Mouse (Mus musculus) layer of hippocampus, adult 11-12 months (tissue): ENCODE data around the gene Klhl5.

Experiments used
- DNase-seq: peaks from one replicate; pipeline ENCODE4 v3.0.0; 2022; ENCODE audit warnings: low spot score

Klhl5 gene

DNA sequence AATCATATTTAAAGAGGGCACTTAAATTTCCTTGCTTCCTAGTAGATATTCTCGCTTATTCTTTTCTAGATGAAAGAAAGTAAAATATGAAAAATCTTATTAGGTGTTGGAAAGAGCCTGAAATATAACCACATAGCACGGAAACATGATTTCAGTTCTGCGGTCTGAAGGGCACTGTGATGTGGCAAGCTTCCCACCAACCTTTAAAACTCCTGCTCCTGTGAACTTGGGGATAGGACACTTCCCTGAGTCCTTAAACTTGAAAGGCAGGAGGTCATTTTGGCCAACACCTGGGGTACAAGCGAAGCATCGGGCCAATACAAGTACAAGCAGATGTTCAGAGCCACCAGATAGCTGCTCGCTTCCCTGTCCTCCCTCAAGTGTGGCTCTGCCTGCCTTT lies 42.4 kb downstream of the Klhl5 start:
- DNase-seq, result no peak

GRCm38 (mm10) chr5:65150376-65150955 lies 43.1 kb downstream of the Klhl5 start:
- no peak for DNase-seq

DNA sequence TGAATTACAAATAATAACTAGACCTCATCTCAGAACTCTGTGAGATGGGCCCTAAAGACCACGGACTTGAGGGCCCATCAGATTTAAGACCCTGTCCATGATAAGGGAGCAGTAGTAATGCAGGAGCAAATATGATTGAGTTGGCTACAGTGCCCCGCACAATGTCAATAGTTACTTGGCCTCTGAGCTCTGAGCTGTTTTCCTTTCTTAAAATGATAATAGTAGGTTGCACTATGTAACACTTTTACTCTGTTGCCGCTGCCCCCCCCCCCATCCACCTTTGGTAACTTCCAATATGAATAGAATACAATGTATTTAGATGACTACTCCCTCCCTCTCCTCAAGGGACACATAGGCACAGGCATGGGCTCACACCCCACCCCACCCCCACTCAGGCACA lies 43.9 kb downstream of the Klhl5 start:
- no peak for DNase-seq

GRCm38 (mm10) chr5:65151767-65152166 lies 44.4 kb downstream of the Klhl5 start:
- DNase-seq, result no peak

- DNase-seq, result no peak
These were observed 46.9 kb downstream of the Klhl5 start for GRCm38 (mm10) chr5:65154287-65154686.

GRCm38 (mm10) chr5:65156853-65157252 lies 49.5 kb downstream of the Klhl5 start:
- DNase-seq, result no peak

- no peak for DNase-seq
These were observed 50.4 kb downstream of the Klhl5 start for GRCm38 (mm10) chr5:65157412-65158381.

GRCm38 (mm10) chr5:65158696-65159305 lies 51.5 kb downstream of the Klhl5 start:
- DNase-seq, result peak; percentile 47

DNA sequence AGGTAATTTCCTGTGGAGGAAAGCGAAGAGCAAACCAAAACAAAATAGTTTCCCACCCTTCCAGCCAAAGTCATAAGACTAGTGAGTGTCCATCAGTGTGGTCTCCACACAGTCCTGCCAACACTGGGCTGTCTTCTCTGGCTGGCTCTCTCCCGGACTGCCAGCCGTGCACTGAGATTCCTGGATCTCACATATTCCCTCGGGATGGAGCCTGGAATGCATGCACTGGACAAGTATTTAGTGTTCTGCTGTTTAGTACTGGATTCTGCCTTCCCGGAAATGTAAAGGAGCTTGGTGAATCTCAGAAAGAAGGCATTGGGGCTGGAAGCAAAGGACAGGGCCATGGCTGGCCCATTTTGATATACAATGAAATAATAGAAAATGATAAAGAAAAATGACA lies 55.7 kb downstream of the Klhl5 start:
- no peak for DNase-seq

GRCm38 (mm10) chr5:65163489-65164092 lies 56.3 kb downstream of the Klhl5 start:
- DNase-seq, result no peak

- DNase-seq, result no peak
These were observed 62.9 kb downstream of the Klhl5 start for GRCm38 (mm10) chr5:65170206-65170605.

DNA sequence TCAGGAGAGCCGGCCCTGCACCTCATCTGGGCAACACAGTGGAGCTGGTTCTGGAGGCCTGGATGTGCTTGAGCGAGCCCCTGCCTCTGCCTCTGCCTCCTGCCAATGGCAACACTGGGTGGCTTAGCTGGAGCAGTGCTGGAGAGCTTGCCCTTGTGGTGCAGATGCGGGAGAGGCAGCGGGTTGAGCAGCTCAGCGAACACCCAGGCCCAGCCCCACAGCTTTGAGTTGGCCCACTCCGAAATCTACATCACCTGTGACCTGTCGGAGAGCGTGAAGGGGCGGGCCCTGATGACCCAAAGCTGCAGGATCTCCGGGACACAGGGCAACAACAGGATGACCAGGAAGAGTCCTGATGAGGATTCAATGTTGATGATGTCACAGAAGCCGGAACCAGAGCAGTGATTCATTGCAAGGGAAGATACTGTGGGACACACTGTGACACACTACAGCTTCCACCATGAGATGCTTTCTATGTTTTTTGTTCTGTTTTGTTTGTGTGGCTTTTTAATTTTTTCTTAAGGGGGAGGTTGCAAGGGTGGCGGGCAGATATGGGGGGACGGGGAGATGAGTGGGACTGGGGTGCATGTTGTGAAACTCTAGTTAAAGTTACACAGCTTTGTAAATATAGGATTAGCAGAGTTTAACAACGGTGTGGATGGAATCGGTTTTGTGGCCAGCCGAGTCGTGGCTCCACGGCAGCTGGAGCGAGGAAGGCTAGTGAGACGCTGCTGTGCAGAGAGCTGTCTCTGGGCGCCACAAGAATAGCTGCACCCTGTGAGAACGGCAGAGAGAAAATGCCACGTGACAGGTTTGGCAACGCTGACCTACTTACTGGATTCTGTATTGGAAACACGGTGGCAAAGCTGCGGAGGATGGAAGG lies 67.9 kb downstream of the Klhl5 start:
- DNase-seq, result peak; percentile 73

GRCm38 (mm10) chr5:65175918-65176484 lies 68.7 kb downstream of the Klhl5 start:
- no peak for DNase-seq

DNA sequence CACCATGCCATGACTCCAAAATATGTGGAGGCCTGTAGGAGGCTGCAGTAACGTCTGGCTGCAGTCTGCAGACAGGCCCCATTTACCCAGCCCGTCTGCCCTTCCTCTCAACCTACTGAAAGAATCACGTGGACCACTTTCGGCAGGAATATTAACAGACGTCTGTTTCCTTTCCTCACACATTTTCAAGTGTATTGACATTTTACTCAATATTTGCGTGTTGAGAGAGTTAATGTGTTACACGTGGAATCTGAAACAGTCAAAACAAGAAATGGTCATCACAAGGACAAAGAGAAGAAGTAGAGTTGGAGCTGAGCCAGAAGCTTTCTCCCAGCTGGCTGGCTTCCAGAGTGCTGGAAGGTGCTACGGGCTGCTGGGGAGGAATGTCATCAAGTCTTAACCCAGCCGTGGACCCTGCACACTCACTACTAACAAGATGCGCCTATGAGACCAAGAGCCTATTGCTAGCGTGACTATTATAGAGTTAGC lies 69.7 kb downstream of the Klhl5 start:
- no peak for DNase-seq

- DNase-seq, result no peak
These were observed 71.1 kb downstream of the Klhl5 start for GRCm38 (mm10) chr5:65178477-65178876.

DNA sequence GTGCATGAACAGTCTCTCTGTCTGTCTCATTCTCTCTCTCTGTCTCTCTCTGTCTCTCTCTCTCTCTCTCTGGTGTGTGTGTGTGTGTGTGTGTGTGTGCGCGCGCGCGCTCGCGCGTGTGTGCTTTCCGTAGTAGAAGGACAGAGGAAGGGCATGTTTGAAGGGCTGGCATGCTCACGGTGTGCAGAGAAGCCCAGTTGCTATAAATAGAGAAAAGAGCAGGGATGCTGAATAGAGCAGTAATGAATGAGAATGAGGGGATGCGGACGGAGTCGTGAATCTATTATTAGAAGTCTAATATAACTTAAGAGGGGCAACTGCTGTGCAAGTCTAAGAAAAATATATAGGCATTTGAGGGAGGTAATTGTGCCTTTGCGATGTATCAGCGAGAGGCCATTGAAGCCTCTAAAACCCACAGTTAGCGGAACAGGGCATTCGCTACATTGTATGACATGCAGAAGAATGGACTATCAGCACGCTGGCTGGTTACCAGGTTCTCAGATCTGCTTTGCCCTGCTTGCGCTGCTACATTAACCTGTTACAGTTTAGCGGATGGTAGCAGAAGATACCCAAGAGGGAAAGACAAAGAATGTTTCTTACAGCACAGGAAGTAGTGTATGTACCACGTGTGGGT lies 73.9 kb downstream of the Klhl5 start:
- DNase-seq, result no peak

GRCm38 (mm10) chr5:65181794-65182169 lies 74.4 kb downstream of the Klhl5 start:
- DNase-seq, result no peak

DNA sequence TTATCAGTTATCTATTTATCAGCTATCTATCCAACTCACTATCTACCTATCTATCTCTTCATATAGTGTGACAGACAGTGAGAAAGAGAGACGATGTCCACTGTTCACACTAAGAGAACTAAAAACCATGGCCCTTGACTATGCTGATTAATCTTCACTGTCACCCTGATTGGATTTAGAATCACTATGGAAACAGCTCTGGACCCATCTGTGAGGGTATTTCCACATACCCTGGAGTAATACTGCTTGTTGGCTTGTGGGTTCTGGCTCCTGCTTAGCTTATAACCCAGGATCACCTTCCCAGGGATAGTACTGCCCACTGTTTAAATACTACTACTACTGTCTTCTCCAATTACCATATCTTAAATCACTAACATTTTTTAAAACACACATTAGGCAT lies 74.9 kb downstream of the Klhl5 start:
- DNase-seq, result no peak

GRCm38 (mm10) chr5:65191601-65192000 lies 84.3 kb downstream of the Klhl5 start:
- DNase-seq, result no peak

- no peak for DNase-seq
These were observed 87.1 kb downstream of the Klhl5 start for GRCm38 (mm10) chr5:65194441-65194840.
